Mouse (Mus musculus) small intestine, adult 2 months (tissue): ENCODE measurements around the gene Nsg2.

Experiments used
- CTCF ChIP-seq: fragments of 200-500 bp; IDR thresholded peaks from 2 replicates; pipeline ENCODE4 v1.5.1; 2012; ENCODE audit warnings: low read depth, mild to moderate bottlenecking, control low read depth, inconsistent platforms, low read length, moderate library complexity, mixed read lengths; ENCODE audit not compliant: insufficient replicate concordance, insufficient read length; ENCODE audit errors: extremely low read depth
- POLR2A ChIP-seq: fragments of 200-500 bp; IDR thresholded peaks from 2 replicates; pipeline ENCODE4 v1.6.1; 2012; ENCODE audit warnings: low read depth, mild to moderate bottlenecking, control low read depth, inconsistent platforms, low read length, moderate library complexity

DNA sequence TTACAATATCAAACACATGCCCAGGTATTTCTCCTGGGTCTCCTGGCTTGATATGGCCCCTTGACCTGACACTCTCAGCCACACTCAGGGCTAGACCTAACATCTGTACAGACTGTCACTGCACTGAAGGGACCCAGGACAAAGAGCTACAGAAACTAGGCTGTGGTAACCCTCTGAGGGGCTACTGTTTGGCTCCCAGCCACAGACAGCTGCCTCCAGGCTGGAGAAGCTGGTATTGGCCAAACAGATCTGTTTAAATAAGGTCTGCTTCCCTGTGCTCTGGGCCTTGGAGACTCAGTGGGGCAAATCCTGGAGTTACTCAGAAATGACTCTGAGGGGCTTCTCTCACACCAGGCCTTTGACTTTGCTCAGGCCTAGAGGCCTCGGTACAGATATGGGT lies 86.3 kb downstream of the Nsg2 start:
- TF ChIP-seq CTCF (no peak), POLR2A (no peak)
